Mouse (Mus musculus): Measurements from ENCODE around the gene Best2.
A peak's percentile ranks its signal among the peaks of the same experiment; 100 is the strongest.

Best2 gene

DNA sequence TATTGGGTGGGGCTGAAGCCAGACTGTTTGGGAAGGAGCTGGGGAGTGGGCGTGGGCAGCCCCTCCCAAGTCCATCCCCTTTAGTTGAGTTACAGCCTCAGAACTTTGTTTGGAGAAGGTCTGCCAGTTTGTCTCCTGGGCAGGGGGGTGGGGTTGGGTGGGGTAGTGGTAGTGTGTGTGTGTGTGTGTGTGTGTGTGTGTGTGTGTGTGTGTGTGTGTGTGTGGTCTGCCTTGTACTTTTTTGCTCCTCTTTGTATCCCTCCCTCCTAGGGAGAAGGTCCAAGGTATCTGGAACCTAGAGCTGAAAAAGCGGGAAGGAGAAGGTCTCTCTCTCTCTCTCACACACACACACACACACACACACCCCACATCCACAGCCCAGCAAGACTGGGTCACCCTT is at the start of gene Best2:
Best2 (minus strand) TSS at position 101 of the 400 bp plus-strand sequence.
- DNase-seq, result no peak

DNA sequence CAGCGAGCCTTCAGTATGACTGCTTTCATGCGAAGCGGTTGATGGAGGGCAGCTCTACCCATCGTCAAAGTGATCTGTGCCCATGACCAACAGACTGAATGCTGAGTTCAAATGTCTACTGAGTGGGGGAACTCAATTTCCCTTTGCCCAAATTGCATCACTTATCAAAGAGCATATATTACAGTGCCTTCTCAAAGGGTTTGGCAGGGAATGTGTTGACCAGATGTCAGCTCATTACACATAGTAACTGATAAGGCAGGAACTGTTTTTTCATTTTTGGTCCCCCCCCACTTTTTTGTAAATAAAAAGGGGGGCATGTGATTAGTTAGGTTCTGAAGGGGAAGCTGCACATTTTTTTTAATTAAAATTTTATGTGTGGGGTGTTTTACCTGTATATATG is 48.3 kb upstream of the Best2 start:
- no peak for DNase-seq

DNA sequence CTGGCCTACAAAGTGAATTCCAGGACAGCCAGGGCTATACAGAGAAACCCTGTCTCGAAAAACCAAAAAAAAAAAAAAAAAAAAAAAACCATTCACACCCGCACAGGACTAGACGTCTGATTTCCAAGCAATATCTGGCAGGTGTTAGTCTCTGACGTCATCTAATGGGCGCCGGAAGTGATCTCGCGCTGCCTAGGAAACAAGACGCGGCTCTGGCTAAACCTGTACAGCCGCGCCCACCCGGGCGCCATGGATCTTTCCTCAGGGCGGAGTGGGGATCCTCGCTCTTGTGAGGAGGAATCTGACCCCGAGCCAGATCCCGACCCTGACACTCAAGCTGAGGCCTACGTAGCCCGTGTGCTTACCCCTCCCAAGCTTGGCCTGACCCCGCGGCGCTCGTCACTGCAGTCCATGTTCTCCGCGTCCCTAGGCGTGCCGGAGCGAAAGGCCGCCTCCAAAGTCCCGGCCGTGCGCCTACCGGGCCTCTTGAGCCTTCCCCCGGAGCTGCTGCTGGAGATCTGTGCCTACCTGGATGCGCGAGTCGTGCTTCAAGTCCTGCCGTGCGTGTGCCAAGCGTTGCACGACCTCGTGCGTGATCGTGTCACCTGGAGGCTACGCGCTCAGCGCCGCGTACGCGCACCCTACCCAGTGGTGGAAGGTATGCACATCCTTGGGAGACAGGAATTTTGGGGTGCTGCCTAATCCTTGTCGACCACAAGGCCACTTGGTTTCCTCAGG is 45.7 kb upstream of the Best2 start, which contains the start of gene Fbxw9:
Fbxw9 (plus strand) TSS at position 177 of the 738 bp plus-strand sequence.
- DNase-seq, result peak; percentile 96

DNA sequence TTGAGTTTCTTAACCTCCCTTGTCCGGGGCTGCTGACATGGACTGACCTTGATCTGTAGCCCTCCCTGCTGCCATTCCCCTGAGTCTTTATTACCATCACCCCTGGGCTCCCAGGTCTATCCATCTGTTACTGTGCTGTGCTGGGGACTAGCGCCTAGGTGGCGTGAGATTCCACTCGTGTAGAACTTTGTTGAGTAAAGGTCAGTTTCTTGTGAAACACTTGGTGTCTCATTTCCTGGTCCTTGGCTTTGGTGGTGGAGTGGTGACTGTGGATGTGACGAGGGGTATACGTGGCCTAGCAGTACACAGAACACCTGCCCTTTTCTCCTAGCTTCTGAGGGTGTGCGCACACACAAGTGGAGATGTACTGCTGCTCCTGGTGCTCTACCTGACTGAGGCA is 43.0 kb upstream of the Best2 start:
- DNase-seq, result no peak

DNA sequence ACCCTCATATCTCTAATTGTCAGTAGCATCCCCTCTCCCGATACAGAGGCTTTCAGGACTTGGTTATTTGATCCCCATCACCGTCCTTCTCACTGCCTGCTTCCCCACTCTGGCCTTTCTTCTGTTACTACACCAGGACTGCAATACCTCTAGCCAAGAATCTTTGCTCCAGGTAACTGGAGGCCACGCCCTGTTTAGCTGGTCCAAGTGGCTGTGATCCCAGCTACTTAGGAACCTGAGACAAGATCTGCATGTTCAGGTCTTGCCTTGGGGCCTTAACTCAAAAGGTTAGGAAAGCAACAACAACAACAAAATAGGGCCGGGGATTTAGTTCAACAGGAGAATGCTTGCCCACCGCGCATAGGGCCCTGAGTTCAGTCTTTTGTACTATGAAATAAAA is 29.3 kb upstream of the Best2 start:
- DNase-seq, result no peak

DNA sequence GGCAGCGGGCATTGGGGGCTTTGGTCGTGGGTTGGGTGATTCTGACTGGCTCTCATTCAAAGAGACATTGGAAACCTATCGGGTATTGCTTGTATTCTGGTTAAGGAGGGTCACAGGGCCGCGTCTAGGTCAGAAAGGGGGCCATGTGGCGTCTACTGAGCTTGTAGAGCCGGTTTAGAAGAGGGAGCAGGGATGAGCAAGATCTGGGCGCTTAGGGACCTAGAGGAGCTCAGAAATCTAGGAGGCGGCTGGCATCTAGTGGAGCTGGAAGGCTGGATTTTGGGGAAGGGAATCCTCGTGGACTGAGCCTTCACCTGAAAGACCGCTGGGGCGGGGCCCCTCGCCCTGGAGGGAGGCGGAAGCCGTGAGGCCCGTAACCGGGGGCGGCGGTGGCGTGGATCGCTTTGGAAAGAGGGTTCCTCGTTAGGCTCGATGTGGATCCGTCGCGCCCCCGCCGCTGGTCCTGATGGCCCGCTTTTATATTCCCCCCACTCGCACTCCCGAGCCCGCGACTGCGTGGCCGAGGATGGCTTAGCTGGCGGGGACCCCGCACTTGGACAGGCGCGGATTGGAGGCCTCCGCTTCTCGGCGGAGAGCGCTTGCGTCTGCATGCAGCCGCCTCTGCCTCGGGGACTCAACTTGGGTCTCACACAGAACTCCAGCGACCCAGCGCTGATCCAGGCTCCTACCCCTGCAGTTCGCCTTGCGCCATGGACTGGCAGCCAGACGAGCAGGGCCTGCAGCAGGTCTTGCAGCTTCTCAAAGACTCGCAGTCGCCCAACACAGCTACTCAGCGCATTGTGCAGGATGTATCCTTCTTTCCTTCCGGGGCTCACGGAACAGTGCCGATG is 23.6 kb upstream of the Best2 start:
- peak; percentile 39 for DNase-seq

DNA sequence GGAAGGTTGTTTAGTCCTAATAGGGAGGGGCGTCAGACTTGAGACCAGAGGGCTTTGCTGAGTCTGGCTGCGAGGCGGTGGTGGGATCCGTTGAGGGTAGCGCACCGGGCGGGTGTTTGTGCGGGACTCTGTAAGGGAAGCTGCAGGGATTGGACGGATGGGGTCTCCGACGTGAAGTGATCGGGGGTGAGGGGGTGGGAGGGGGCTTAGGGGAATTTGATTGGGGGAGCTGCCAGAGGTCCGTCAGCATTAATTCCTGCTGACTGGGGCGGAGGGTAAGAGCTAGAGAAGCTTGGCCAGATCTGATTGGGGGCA is 23.0 kb upstream of the Best2 start:
- DNase-seq, result no peak

DNA sequence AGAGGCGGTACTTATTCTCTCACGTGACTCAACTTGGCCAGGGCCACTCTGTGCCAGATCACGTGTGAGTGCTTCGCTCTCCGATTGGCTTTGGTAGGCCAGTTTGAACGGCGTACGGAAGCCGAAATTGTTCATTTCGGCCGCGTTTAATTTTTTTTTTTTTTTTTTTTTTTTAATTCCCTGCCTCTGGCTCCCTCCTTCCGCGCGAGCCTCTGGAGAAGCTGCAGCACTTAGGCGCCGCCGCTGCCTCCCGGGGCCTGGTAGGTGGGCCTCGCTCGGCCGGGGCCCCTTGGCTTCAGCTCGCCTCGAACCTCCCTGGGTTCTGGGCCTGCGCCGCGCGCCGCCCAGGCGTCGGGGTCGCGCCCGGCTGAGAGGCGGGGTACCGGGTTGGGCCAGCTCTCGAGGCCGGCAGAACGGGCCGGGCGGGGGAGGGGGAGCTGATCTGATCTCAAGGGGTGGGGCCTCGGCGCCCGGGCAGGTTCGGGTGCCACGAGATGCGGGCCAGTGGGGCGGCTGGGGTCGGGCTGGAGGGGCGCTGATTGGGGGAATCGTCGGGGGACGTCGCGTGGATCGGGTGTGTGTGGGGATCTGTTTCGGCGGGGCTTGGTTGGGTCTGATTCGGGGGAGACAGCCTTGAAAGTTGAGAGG is 22.5 kb upstream of the Best2 start, which contains the start of gene Tnpo2:
Tnpo2 (plus strand) TSS at position 198 of the 648 bp plus-strand sequence.
- DNase-seq, result peak; percentile 96

DNA sequence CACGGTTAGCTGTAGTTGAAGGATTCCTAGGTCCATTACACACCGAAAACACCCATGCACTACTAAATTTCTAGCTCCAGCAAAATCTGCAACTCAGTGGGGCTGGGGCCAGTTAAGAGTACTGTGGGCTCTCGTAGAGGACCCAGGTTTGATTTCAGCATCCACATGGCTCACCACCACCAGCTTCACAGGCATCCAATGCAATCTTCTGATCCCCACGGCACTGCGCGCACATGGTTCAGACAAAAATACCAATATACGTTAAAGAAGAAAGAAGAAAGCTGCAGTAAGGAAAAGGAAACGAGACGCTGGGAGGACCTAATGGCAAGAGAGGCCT is 22.0 kb upstream of the Best2 start:
- no peak for DNase-seq

DNA sequence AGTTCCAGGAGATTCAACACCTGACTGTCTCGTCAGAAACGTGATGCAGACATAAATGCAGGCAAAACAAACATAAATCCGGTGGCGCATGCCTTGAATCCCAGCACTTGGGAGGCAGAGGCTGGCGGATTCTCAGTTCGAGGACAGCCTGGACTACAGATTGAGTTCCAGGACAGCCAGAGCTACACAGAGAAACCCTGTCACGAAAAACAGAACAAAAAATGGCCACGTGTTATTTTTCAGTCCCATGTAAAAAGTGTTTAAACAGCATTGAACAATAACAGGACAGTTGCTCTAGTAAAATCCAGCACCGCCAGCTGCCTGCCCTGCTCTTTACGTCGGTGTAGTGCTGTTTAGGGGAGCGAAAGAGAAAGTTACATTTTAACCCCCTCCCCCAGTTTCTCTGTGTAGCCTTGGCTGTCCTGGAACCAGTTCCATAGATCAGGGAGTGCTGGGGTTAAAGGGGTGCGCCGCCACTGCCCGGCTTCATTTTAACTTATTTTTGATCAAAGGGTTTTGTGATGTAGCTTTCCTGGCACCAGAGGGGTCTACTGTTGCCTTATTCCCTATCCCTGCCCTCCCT is 21.5 kb upstream of the Best2 start:
- peak; percentile 54 for DNase-seq

DNA sequence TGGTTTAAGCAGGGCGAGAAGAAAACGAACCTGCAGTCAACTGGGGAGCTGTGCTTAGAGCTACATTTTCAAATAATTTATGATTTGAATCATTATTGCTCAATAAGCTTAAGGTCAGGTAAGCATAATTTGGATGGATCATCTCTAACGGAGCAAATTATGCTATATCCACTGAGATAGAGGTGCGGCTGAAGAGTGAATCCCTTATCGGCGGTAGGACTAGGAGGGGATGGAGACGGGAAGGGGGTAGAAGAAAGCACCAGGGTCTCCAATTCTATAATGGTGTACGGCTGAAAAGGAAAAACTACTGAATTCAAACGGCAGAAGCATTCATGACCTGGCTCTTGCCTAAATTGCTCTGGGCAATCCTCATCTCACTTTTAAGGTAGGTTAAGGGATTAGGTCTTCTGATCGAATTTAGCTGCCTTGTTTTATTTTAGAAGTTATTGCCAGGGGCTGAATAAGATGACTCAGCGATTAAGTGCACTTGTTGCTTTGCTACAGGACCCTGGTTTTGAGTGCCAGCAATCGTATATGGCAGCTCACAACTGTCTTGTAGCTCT is 20.9 kb upstream of the Best2 start:
- DNase-seq, result no peak

DNA sequence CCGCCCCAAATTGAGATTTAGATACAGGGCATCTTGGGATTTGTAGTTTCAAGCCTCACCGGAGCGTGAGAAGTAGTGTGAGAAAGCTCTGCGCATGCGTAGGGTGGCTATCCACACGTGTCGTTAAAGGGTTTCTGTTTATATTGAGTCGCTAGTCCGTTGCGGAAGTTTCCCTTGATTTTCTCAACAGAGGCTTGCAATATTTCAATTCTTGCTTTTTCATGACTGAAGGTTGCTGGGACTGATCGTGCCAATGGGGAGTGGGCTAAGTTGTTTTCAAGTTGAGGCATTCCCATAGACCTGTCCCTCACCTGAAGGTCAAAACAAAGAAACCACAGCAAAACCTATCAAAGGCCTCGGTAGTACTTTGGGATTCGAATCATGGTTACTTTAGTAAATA is 20.4 kb upstream of the Best2 start:
- peak; percentile 83 for DNase-seq

DNA sequence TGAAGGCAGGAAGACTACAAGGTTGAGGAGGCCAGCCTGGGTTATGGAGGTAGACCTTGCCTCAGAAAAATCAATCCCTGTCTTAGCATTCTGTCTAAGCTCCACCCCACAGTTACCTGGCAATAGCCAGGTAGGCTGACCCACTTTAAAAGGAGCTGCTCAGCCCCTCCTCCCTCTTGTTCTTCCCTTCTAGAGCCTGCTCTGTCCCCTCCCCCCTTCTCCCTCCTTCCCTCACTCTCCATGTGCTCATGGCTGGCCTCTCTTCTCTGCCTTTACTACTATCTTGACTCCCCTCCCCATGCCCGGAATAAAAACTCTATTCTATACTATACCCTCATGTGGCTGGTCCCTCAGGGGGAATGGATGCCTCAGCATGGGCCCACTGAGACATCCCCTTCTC is 19.5 kb upstream of the Best2 start:
- peak; percentile 46 for DNase-seq

DNA sequence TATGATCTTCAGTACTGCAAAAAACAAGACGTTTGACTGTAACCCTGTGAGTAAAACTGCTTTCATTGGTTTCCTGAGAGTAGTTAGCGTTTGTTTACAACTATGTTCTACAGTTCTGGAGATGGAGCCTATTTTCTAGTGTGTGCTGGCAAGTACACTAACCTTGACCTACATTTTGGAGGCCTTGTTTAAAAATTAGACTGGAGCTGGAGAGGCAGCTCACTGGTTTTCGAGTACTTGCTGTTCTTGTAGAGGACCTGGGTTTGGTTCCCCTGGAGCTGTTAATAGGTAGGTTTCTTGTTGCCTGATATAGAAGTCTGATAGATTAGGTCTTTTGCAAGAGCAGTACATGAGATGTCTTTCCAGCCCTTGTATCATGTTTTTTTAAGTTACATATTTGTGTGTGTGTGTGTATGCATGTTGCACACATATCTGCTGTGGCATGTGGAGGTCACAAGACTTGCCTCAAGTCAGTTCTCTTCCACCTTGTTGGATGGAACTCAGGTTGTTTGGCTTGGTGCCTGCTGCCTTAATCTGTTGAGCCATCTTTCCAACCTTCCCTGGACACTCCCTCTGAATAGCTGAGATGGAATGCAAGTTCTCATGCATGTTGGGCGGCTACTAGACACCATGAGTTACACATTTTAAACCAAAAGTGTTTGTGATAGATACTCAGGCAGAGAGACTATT is 18.4 kb upstream of the Best2 start:
- peak; percentile 73 for DNase-seq

DNA sequence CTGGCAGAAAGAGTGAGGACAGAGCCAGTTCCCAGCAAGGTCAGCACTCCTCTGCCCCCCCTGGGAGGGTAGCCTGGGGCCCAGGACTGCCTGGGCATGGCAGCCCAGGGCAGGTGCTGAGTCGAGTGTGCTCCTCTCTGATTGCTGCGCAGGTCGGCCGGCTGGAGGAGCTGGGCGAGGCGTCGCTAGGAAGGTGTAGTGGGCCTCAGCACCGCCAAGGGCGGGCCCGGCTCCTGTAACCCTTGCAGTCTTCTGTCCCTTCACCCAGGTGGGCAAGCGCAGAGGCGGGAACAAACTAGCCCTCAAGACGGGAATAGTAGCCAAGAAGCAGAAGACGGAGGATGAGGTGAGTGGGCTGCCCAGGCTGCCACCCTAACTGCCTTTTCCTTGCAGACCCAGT is 14.9 kb upstream of the Best2 start:
- DNase-seq, result no peak

DNA sequence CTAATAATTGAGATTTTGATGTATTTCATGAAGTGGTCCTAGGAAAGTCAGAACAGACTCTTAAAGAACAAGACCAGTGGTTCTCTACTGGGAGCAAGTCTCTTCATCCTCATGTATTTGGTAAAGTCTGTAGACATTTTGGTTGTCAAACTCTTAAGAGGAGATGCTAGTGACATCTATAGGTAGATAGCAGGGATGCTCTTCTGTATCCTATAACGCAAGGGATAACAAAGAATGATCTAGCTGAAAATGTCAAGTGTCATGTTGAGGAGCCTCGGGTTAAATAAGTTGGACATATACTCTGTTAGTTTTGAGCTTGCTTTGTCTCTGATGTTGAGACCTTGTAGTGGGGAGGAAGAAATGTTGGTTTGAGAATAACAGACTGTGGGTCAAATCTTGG is 13.6 kb upstream of the Best2 start:
- DNase-seq, result no peak

DNA sequence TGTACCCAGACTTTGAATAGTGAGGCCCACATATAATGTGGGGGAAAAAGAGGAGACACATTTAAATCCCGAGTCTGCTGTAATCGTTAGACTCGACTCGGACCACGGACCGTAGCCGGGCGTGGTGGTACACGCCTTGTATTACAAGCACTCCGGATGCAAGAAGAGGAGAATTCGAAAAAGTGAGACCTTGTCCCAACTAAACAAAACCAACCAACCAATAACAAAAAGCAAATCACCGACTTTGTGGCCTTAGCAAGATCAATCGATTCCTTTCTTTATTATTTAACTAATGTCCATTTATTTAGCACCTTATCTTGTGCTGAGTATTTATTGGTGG is 13.2 kb upstream of the Best2 start:
- peak; percentile 24 for DNase-seq

DNA sequence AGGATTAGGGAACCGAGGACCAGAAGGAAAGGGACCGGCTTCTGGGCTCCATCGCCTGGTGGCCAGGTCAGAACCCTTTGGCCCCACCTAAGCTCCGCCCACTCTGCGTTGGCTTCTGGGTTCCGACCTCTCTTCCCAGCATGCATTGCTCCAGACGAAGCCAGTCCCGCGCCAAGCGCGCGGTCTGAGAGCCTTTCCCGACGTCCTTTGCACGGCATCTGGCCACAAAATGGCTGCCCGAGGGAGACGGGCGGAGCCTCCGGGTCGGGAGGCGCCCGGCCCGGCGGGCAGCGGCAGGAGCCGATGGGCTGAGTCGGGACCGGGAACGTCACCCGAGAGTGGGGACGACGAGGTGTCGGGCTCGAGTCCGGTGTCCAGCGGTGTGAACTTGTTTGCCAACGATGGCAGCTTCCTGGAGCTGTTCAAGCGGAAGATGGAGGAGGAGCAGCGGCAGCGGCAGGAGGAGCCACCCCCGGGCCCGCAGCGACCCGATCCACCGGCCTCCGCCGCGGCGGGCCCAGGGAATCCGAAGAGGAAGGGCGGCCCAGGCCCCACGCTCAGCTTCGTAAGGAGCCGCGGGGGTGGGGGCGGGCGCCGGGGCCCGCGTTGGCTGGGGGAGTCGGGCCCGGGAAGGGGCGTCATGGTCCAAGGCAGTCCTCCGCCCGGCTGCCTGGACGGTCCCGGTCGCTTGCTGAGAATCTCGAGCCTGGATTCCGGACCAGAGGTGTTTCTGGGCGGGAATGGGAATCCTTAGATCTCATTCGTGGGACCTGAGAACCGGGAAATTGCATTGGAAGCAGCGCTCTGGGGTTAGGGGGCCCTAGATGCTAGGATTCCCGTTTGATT is 12.6 kb upstream of the Best2 start, which contains the start of gene Trir:
Trir (plus strand) TSS at position 154 of the 846 bp plus-strand sequence.
- DNase-seq, result peak; percentile 98

DNA sequence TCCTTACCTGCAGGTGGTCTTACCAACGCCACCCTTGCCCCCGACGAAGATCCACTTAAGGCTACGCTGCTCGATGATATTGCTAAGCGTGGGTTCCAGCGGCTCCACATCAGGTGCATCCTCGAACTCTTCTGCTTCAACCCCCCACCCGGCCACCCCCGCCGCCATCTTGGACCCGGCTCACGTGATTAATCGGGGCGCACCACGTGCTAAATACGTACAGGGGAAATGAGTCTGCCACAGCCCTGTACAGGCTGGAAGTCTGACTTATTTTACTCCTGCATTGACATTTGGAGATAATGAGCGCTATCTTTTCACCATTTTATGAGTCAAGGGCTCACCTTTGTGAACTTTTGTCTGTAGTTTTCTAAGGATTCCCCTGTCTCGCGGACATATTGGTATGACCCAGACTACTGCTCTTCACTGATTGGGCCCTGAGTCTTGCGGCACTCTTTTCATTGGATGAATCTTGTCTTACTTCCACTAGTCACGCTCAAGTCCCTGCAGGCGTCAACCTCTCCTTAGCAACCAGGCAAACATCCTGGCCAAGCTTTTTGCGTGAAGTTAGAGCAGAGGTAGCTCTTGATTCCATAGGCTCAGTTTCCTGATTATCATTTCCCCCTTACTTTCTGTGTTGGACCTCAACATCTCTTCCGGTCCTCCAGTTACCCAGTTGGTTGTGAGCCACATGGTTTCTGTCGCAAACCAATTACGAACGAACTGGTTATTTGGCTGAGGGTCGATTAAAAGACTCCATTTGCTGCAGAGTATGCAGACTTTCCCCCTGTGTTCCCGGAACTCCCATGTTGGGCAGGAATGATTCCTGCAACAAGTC is 11.0 kb upstream of the Best2 start, which contains the start of gene Asna1:
Asna1 (minus strand) TSS at position 184 of the 835 bp plus-strand sequence.
- DNase-seq, result peak; percentile 94

DNA sequence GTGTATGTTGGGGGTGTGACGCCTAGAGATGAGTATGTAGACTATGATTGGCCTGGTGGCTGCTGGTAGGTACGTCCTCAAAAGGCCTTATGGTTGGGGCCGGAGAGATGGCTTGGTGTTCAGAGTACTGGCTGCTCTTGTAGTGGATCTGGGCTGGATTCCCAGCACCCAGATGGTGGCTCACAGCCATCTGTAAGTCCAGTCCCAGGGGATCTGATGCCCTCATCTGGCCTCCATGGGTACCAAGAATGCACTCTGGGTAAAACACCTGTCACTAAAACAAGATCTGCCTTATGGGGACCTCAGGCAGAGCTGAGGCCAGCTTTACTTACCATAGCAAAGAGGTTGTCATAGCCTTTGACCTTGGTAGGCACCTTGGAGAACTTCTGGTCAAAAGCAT is 9.5 kb upstream of the Best2 start:
- no peak for DNase-seq

All from kidney, adult 9 months (tissue).